Mouse (Mus musculus) heart, adult 2 months (tissue): Measurements from ENCODE around the gene Ino80e.

Source experiments
- CTCF ChIP-seq: fragments of 200-600 bp; IDR thresholded peaks from 2 replicates; pipeline ENCODE4 v1.8.1; 2022; ENCODE audit warnings: antibody characterized with exemption, mild to moderate bottlenecking, moderate library complexity
- POLR2A ChIP-seq: fragments of 200-500 bp; IDR thresholded peaks from 2 replicates; pipeline ENCODE4 v1.6.1; 2011; ENCODE audit warnings: mild to moderate bottlenecking, low read depth, low read length, control low read depth; ENCODE audit not compliant: insufficient read depth

GRCm38 (mm10) chr7:126877239-126877638, 15.1 kb upstream of the Ino80e start:
- TF ChIP-seq CTCF, result no peak
- no peak for TF ChIP-seq POLR2A
